Mouse (Mus musculus): ENCODE measurements around the gene Adra1d.

The Adra1d gene

GRCm38 (mm10) chr2:131496125-131496820 lies 65.8 kb downstream of the Adra1d start:
- no peak for DNase-seq (ENCODE audit: low spot score)

Measured in lung, postnatal 25 days (tissue).